ENCODE assay signal across 10 mouse cellular contexts in the genomic region with DNA sequence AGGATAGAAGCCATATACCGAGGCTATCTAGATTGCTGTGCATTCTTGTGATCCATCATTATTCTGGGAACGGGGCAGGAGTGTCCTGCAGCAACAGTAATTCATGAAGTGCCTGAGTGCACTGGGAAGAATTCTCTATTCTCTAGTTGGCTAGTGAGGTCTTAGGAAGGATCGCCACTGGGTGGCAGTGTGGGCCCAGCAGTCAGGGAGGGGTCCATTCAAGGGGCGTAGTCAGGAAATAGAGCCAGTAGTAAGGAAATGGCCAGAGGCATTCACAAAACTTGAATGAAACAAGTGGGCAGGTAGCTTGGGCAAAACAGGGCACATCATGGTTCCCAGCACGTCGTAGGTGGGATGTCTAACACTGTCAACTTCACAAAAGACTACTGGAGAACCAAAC. TPM values are rescaled to one million over a fixed set of nuclear protein-coding genes. Genes with fewer than 3 reads are reported as not detected.
DNase-seq lines count a peak whose midpoint lies in the region; ATAC-seq and TF ChIP-seq lines count a peak whose summit lies in the region.
"Had no signal": no experiment of that assay in that cellular context is flagged by ENCODE, and none has a peak within 500 bp of the region (broad histone marks: within the 10 kb centered on the region; RNA-seq: fewer than 3 reads in every experiment).

No protein-coding gene starts in this region.

- no peak for TF ChIP-seq POLR2A in kidney, adult 2 months (IDR thresholded peaks at IDR 0.05; ENCODE audit: low read depth, low read length)

- no peak overlapping the region for H3K27ac ChIP-seq in kidney, adult 2 months (ENCODE audit: insufficient read depth, low read depth, low read length)
- H3K27ac ChIP-seq in kidney, embryonic 14.5 days (ENCODE audit: low read depth, low read length), result no peak overlapping the region
- no peak overlapping the region for H3K27ac ChIP-seq in liver, embryonic 13.5 days
- H3K27ac ChIP-seq: midbrain, embryonic 12.5 days had no signal

- no peak overlapping the region for H3K4me3 ChIP-seq in kidney, adult 2 months (ENCODE audit: insufficient read depth, low read depth, low read length)
- H3K4me3 ChIP-seq in kidney, embryonic 14.5 days (ENCODE audit: low read length), result no peak overlapping the region
- no peak overlapping the region for H3K4me3 ChIP-seq in liver, embryonic 13.5 days (replicated peaks)
- H3K4me3 ChIP-seq: erythroblast, embryonic 14.5 days; midbrain, embryonic 12.5 days had no signal

- WGBS in kidney, adult 2 months, result under 1% methylated on average over 6 of the region's 6 CpGs
- 2% methylated on average over 6 of the region's 6 CpGs for WGBS in kidney, embryonic 14.5 days
- WGBS in liver, embryonic 13.5 days (ENCODE audit: insufficient replicate concordance), result 2% methylated on average over 6 of the region's 6 CpGs

- DNase-seq in kidney, adult 2 months, result peak; percentile 91
- peak; percentile 69 to 93 for DNase-seq in adrenal gland, adult (ENCODE audit: inconsistent age in 2 of 2, low spot score in 1 of 2)
- peak; percentile 83 for DNase-seq in embryo, embryonic 11 days
- peak; percentile 78 to 87 for DNase-seq in kidney, adult 8-10 months
- DNase-seq in liver, embryonic 13.5 days, result peak; percentile 72
- DNase-seq in retina, postnatal 7 days (ENCODE audit: low read depth, low spot score), result peak; percentile 58
- peak; percentile 64 for DNase-seq in urinary bladder, postnatal 10 days (ENCODE audit: low spot score)

- no peaks in the 10 kb centered on the region for H3K27me3 ChIP-seq in kidney, adult 2 months (replicated peaks; ENCODE audit: control insufficient read depth, insufficient read depth, low read length)
- H3K27me3 ChIP-seq in kidney, embryonic 14.5 days (ENCODE audit: control insufficient read depth, insufficient read depth, low read length), result peaks cover 9% of the 10 kb centered on the region; the same call in 1 of the 2 replicates
- H3K27me3 ChIP-seq in liver, embryonic 13.5 days, result peaks cover 10% of the 10 kb centered on the region; the same call in 1 of the 2 replicates

- H3K9me3 ChIP-seq in kidney, embryonic 14.5 days (ENCODE audit: control insufficient read depth, low read length), result no peaks in the 10 kb centered on the region
- H3K9me3 ChIP-seq in liver, embryonic 13.5 days (replicated peaks), result no peaks in the 10 kb centered on the region
- H3K9me3 ChIP-seq: midbrain, embryonic 12.5 days had no signal

- no peak overlapping the region for H3K4me2 ChIP-seq in kidney, embryonic 14.5 days (replicated peaks; ENCODE audit: low read depth, low read length)
- H3K4me2 ChIP-seq in liver, embryonic 13.5 days, result no peak overlapping the region
- H3K4me2 ChIP-seq: midbrain, embryonic 12.5 days had no signal

- peak; percentile 96 for TF ChIP-seq CTCF in kidney, adult 2 months (conservative IDR thresholded peaks at IDR 0.05; ENCODE audit: insufficient read depth, insufficient read length, low read depth, low read length)

- no peaks in the 10 kb centered on the region for H3K36me3 ChIP-seq in kidney, adult 2 months (ENCODE audit: control insufficient read depth, insufficient read depth, low read length)
- no peaks in the 10 kb centered on the region for H3K36me3 ChIP-seq in kidney, embryonic 14.5 days (ENCODE audit: control insufficient read depth, insufficient read depth, low read length)
- H3K36me3 ChIP-seq in liver, embryonic 13.5 days, result no peaks in the 10 kb centered on the region
- H3K36me3 ChIP-seq: midbrain, embryonic 12.5 days had no signal

- peaks cover 16% of the 10 kb centered on the region; the same call in 1 of the 2 replicates for H3K4me1 ChIP-seq in kidney, adult 2 months (ENCODE audit: control insufficient read depth, insufficient read depth, low read length)
- peaks cover 11% of the 10 kb centered on the region; the same call in 1 of the 2 replicates for H3K4me1 ChIP-seq in kidney, embryonic 14.5 days (ENCODE audit: control insufficient read depth, insufficient read depth, low read length)
- H3K4me1 ChIP-seq in liver, embryonic 13.5 days (replicated peaks), result peaks cover 57% of the 10 kb centered on the region

- H3K9ac ChIP-seq in kidney, embryonic 14.5 days (ENCODE audit: low read depth, low read length), result no peak overlapping the region
- H3K9ac ChIP-seq in liver, embryonic 13.5 days, result no peak overlapping the region
- H3K9ac ChIP-seq: midbrain, embryonic 12.5 days had no signal

- ATAC-seq in kidney, embryonic 14.5 days (ENCODE audit: low FRiP score, low TSS enrichment), result no peak
- ATAC-seq in liver, embryonic 13.5 days (ENCODE audit: low read depth), result no peak

RNA-seq across cellular contexts. Expression of a gene that starts 1.6 kb away (rescaled TPM):
- 49.7 and 69.1 TPM in 2 replicates for polyA plus RNA-seq in kidney, adult 2 months (2012; rRNA removed)
- polyA plus RNA-seq in kidney, embryonic 14.5 days (2014; fragmentation: Nextera tagmentation; extraction: Ambion mirVana), result 6.3 and 7.1 TPM in 2 replicates
- 10.7 and 12.2 TPM in 2 replicates for polyA plus RNA-seq in liver, embryonic 13.5 days (2015; fragmentation: Nextera tagmentation; extraction: Ambion mirVana)

RNA-seq across cellular contexts. Expression of a gene that starts 4.6 kb away (rescaled TPM):
- polyA plus RNA-seq in kidney, adult 2 months (2012; rRNA removed), result 24.3 and 25.7 TPM in 2 replicates
- polyA plus RNA-seq in kidney, embryonic 14.5 days (2014; fragmentation: Nextera tagmentation; extraction: Ambion mirVana), result 3.8 and 6.5 TPM in 2 replicates
- 9.1 and 10.2 TPM in 2 replicates for polyA plus RNA-seq in liver, embryonic 13.5 days (2015; fragmentation: Nextera tagmentation; extraction: Ambion mirVana)

RNA-seq across cellular contexts. Expression of a gene that starts 43.9 kb away (rescaled TPM):
- polyA plus RNA-seq in kidney, adult 2 months (2012; rRNA removed), result 35.0 and 42.1 TPM in 2 replicates
- 9.7 and 11.3 TPM in 2 replicates for polyA plus RNA-seq in kidney, embryonic 14.5 days (2014; fragmentation: Nextera tagmentation; extraction: Ambion mirVana)
- 3.6 and 3.8 TPM in 2 replicates for polyA plus RNA-seq in liver, embryonic 13.5 days (2015; fragmentation: Nextera tagmentation; extraction: Ambion mirVana)

RNA-seq across cellular contexts. Expression of a gene that starts 46.2 kb away (rescaled TPM):
- polyA plus RNA-seq in kidney, adult 2 months (2012; rRNA removed), result 6.1 and 7.4 TPM in 2 replicates
- 0.31 and 0.43 TPM in 2 replicates for polyA plus RNA-seq in kidney, embryonic 14.5 days (2014; fragmentation: Nextera tagmentation; extraction: Ambion mirVana)
- polyA plus RNA-seq in liver, embryonic 13.5 days (2015; fragmentation: Nextera tagmentation; extraction: Ambion mirVana), result 0.03 and 0.09 TPM in 2 replicates
- polyA plus RNA-seq: erythroblast, embryonic 14.5 days had no signal
